Mouse (Mus musculus) CH12.LX (cell line): ENCODE measurements at regions not wholly inside any gene's neighbourhood (a gene's known extent, or its start where the extent isn't known, plus 50 kb on each side); places are given as distances from the start of the nearest gene placed in this dataset.

Experiments
- DNase-seq: peaks from one replicate; pipeline ENCODE4 v3.0.0-alpha.2; 2013; ENCODE audit errors: extremely low read depth
- H3K27ac ChIP-seq: 2 replicates; pipeline ENCODE4 v1.5.1; 2012; ENCODE audit warnings: low read depth, mild to moderate bottlenecking, control low read depth, moderate library complexity; ENCODE audit not compliant: insufficient read depth
- H3K27me3 ChIP-seq: replicated peaks from 2 replicates; pipeline ENCODE3; 2012; ENCODE audit warnings: inconsistent platforms
- H3K36me3 ChIP-seq, 2 experiments: replicated peaks in 1 of 2; 2 replicates each; pipeline versions ENCODE3 to v1.6.1; 2012; ENCODE audit warnings: inconsistent platforms in 1 of 2, low read length in 1 of 2, mild to moderate bottlenecking in 1 of 2, mixed read lengths in 1 of 2, moderate library complexity in 1 of 2; ENCODE audit not compliant: control insufficient read depth in 1 of 2, insufficient read depth in 1 of 2
- H3K4me1 ChIP-seq, 2 experiments: 2 replicates each; pipeline ENCODE4 v1.6.1; 2012; ENCODE audit warnings: inconsistent platforms in 1 of 2, moderate library complexity in 1 of 2; ENCODE audit not compliant: insufficient read depth in 2 of 2, control insufficient read depth in 1 of 2
- H3K4me2 ChIP-seq: 2 replicates; pipeline ENCODE4 v1.6.1; 2012; ENCODE audit warnings: low read depth, mild to moderate bottlenecking, control low read depth; ENCODE audit not compliant: poor library complexity, insufficient read depth, severe bottlenecking
- H3K4me3 ChIP-seq, 3 experiments: fragments of 150-350 bp in 1 of 3; sonication (generic) in 1 of 3; replicated peaks in 1 of 3; 2 replicates each; pipeline versions ENCODE3 to v1.5.1; 2011 to 2012; ENCODE audit warnings: low read depth in 2 of 3, low read length in 2 of 3, mild to moderate bottlenecking in 2 of 3, moderate library complexity in 2 of 3, control low read depth in 1 of 3, improper control_type of control experiment in 1 of 3, inconsistent platforms in 1 of 3, mixed read lengths in 1 of 3; ENCODE audit not compliant: poor library complexity in 1 of 3
- H3K79me2 ChIP-seq: replicated peaks from 2 replicates; pipeline ENCODE4 v1.6.1; 2012; ENCODE audit warnings: mild to moderate bottlenecking, moderate library complexity; ENCODE audit not compliant: control insufficient read depth, poor library complexity, insufficient read depth, severe bottlenecking; ENCODE audit errors: extremely low read depth
- H3K9ac ChIP-seq: 2 replicates; pipeline ENCODE4 v1.6.1; 2012; ENCODE audit warnings: low read depth, mild to moderate bottlenecking, control low read depth, moderate library complexity; ENCODE audit not compliant: insufficient read depth
- H3K9me3 ChIP-seq: replicated peaks from 2 replicates; pipeline ENCODE3; 2012; ENCODE audit warnings: low read length, inconsistent platforms, mixed read lengths
- BHLHE40 ChIP-seq: IDR thresholded peaks from 2 replicates; pipeline ENCODE4 v1.6.1; 2011; ENCODE audit warnings: mild to moderate bottlenecking, low read depth, low read length, improper control_type of control experiment
- CHD1 ChIP-seq: IDR thresholded peaks from 2 replicates; pipeline ENCODE4 v1.6.1; 2012; ENCODE audit warnings: low read depth, low read length, improper control_type of control experiment, inconsistent platforms
- CHD2 ChIP-seq: IDR thresholded peaks from 2 replicates; pipeline ENCODE4 v1.6.1; 2011; ENCODE audit warnings: low read length, improper control_type of control experiment
- CTCF ChIP-seq, 2 experiments: IDR thresholded peaks in 1 of 2; conservative IDR thresholded peaks in 1 of 2; 2 replicates each; pipeline ENCODE4 v1.5.1; 2011 to 2012; ENCODE audit warnings: low read depth in 2 of 2, low read length in 2 of 2, improper control_type of control experiment in 1 of 2, inconsistent platforms in 1 of 2, mild to moderate bottlenecking in 1 of 2, moderate library complexity in 1 of 2
- ELF1 ChIP-seq: IDR thresholded peaks from 2 replicates; pipeline ENCODE4 v1.6.1; 2014; ENCODE audit warnings: low read depth, mild to moderate bottlenecking, inconsistent platforms, low read length, improper control_type of control experiment
- EP300 ChIP-seq: IDR thresholded peaks from 2 replicates; pipeline ENCODE4 v1.6.1; 2011; ENCODE audit warnings: low read length, improper control_type of control experiment
- ETS1 ChIP-seq: conservative IDR thresholded peaks from 2 replicates; pipeline ENCODE4 v1.6.1; 2012; ENCODE audit warnings: low read depth, mild to moderate bottlenecking, inconsistent platforms, low read length, improper control_type of control experiment, moderate library complexity
- GABPA ChIP-seq: IDR thresholded peaks from 2 replicates; pipeline ENCODE4 v1.6.1; 2012; ENCODE audit warnings: low read depth, low read length, improper control_type of control experiment, inconsistent platforms; ENCODE audit not compliant: insufficient replicate concordance
- IRF4 ChIP-seq: IDR thresholded peaks from 2 replicates; pipeline ENCODE4 v1.6.1; 2014; ENCODE audit warnings: low read depth, mild to moderate bottlenecking, inconsistent platforms, low read length, improper control_type of control experiment
- KAT2A ChIP-seq: IDR thresholded peaks from 2 replicates; pipeline ENCODE4 v1.6.1; 2012; ENCODE audit warnings: low read length, improper control_type of control experiment, inconsistent platforms; ENCODE audit not compliant: insufficient replicate concordance
- MAFK ChIP-seq: IDR thresholded peaks from 2 replicates; pipeline ENCODE4 v1.6.1; 2011; ENCODE audit warnings: low read length, improper control_type of control experiment; ENCODE audit not compliant: insufficient replicate concordance
- MAX ChIP-seq: IDR thresholded peaks from 2 replicates; pipeline ENCODE4 v1.6.1; 2011; ENCODE audit warnings: low read length, improper control_type of control experiment
- MAZ ChIP-seq: IDR thresholded peaks from 2 replicates; pipeline ENCODE4 v1.6.1; 2012; ENCODE audit warnings: low read depth, mild to moderate bottlenecking, inconsistent platforms, low read length, improper control_type of control experiment, moderate library complexity
- MEF2A ChIP-seq: IDR thresholded peaks from 2 replicates; pipeline ENCODE4 v1.6.1; 2014; ENCODE audit warnings: low read depth, mild to moderate bottlenecking, inconsistent platforms, low read length, improper control_type of control experiment, borderline replicate concordance
- MXI1 ChIP-seq: IDR thresholded peaks from 2 replicates; pipeline ENCODE4 v1.6.1; 2011; ENCODE audit warnings: mild to moderate bottlenecking, low read depth, low read length, improper control_type of control experiment
- MYC ChIP-seq: IDR thresholded peaks from 2 replicates; pipeline ENCODE4 v1.6.1; 2011; ENCODE audit warnings: low read depth, mild to moderate bottlenecking, improper control_type of control experiment, low read length
- NELFE ChIP-seq: IDR thresholded peaks from 2 replicates; pipeline ENCODE4 v1.6.1; 2011; ENCODE audit warnings: low read depth, low read length, improper control_type of control experiment
- NRF1 ChIP-seq: IDR thresholded peaks from 2 replicates; pipeline ENCODE4 v1.6.1; 2014; ENCODE audit warnings: low read depth, mild to moderate bottlenecking, inconsistent platforms, low read length, improper control_type of control experiment, moderate library complexity
- POLR2AphosphoS2 ChIP-seq: IDR thresholded peaks from 2 replicates; pipeline ENCODE4 v1.6.1; 2011; ENCODE audit warnings: low read depth, low read length, improper control_type of control experiment
- SIN3A ChIP-seq: IDR thresholded peaks from 2 replicates; pipeline ENCODE4 v1.6.1; 2012; ENCODE audit warnings: low read length, improper control_type of control experiment, inconsistent platforms
- SMC3 ChIP-seq: IDR thresholded peaks from 2 replicates; pipeline ENCODE4 v1.6.1; 2011; ENCODE audit warnings: low read depth, low read length, improper control_type of control experiment
- USF1 ChIP-seq: IDR thresholded peaks from 2 replicates; pipeline ENCODE4 v1.6.1; 2014; ENCODE audit warnings: low read depth, mild to moderate bottlenecking, inconsistent platforms, low read length, improper control_type of control experiment
- USF2 ChIP-seq: conservative IDR thresholded peaks from 2 replicates; pipeline ENCODE4 v1.6.1; 2011; ENCODE audit warnings: low read depth, low read length, improper control_type of control experiment
- ZC3H11A ChIP-seq: IDR thresholded peaks from 2 replicates; pipeline ENCODE4 v1.6.1; 2012; ENCODE audit warnings: low read depth, mild to moderate bottlenecking, inconsistent platforms, low read length, improper control_type of control experiment
- ZKSCAN1 ChIP-seq: IDR thresholded peaks from 2 replicates; pipeline ENCODE4 v1.6.1; 2012; ENCODE audit warnings: low read depth, inconsistent platforms, low read length, improper control_type of control experiment, borderline replicate concordance
- dilution Hi-C: fragments of 300-500 bp; cut with MboI; formaldehyde crosslinking; loops from 2 replicates; pipeline ENCODE4 v1.14.3; 2020; ENCODE audit warnings: low sequenced_read_pairs; ENCODE audit not compliant: extremely low pct_unique_long_range_greater_than_20kb, extremely low pct_ligation_motif_present
- in situ Hi-C: fragments of 300-500 bp; cut with MboI; formaldehyde crosslinking; loops from 3 replicates; pipeline ENCODE4 v1.14.3; 2019; ENCODE audit warnings: low sequenced_read_pairs, low pct_ligation_motif_present, low pct_unique_long_range_greater_than_20kb, mixed read lengths

DNA sequence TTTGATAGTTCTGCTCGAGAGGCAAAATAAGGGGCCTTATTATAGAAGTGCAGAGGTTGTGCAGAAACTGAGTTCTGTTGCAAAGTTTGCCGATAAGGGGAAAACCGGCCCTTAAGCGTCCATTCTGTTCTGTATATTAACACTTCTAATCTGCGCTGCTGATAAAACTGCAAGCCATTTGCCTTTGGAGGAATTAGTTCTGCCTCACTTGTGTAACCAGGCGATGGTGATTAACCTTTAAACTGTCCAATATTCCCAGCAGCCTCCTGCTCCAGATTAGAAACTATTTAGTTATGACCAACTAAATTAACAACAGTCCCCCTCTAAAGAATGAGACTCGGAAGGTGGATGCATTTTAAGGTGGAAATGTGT is 86.1 kb upstream of the Six3 start:
- no peak overlapping the region for H3K9ac ChIP-seq
- no peaks in the 10 kb centered on the region for H3K9me3 ChIP-seq
- no peak for DNase-seq
- no peaks in the 10 kb centered on the region for H3K27me3 ChIP-seq
- H3K36me3 ChIP-seq, result no peaks in the 10 kb centered on the region
- in situ Hi-C loops, result no loop called here
- H3K4me1 ChIP-seq, result peaks cover 0 to 3% of the 10 kb centered on the region in 2 experiments; a peak in 2 of 4 replicates
- no peaks in the 10 kb centered on the region for H3K79me2 ChIP-seq
- no peak overlapping the region for H3K4me3 ChIP-seq
- no peak overlapping the region for H3K27ac ChIP-seq
- dilution Hi-C loops, result no loop called here
- no peak overlapping the region for H3K4me2 ChIP-seq
- no peak for TF ChIP-seq BHLHE40
- no peak for TF ChIP-seq CTCF (conservative IDR thresholded peaks at IDR 0.05 in 1 of 2, IDR thresholded peaks at IDR 0.05 in 1 of 2; ENCODE audit: low read depth in 2 of 2, low read length in 2 of 2)
- no peak for TF ChIP-seq USF2
- no peak for TF ChIP-seq MEF2A
- no peak for TF ChIP-seq KAT2A
- TF ChIP-seq ETS1, result no peak
- TF ChIP-seq MAFK, result no peak
- no peak for TF ChIP-seq ZC3H11A
- no peak for TF ChIP-seq CHD1
- TF ChIP-seq NRF1, result no peak
- TF ChIP-seq ZKSCAN1, result no peak
- TF ChIP-seq GABPA, result no peak
- no peak for TF ChIP-seq MYC
- TF ChIP-seq SMC3, result no peak
- no peak for TF ChIP-seq MAZ
- no peak for TF ChIP-seq MAX
- TF ChIP-seq CHD2, result no peak
- no peak for TF ChIP-seq SIN3A

DNA sequence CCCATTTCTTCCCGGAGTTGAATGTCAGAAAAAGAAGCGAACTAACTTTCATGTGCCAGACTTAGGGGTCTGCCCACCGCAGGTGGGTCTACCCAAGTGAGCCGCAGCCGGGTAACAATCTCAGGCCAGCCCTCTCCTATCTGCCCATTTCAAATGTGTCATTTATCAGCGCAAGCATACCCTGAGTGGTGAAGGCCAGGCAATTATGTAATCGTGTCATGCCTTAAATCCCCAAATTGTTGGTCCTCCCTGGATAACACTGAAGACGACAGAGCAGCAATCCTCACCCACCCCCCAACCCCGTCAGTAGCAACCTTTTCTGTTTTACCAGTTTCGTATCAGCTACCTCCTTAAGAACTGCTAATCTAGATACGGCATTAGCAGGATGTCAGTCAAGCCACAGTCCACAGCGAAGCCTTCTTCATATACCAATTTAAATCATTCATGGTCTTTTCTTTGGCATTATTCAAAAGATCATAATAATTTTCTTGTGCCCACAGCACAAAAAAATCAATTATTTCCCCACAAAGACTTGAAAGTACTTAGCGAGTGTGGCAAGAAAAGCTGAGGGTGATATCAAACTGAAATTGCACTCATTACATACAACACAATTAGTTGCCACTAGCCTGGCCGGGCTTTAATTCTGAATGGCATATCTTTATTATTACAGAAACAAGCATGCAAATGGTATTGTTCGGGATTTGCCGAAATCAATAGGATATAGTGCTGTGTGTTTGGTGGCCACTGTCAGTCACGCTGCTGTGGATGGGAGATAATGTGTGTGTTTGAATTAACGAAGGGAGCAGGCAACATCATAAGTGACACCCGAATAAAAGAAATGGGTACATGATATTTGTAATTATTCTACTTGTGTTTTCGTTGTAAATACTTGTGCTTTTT is 85.1 kb upstream of the Six3 start:
- in situ Hi-C loops (no loop called here), dilution Hi-C loops (no loop called here)
- no peaks in the 10 kb centered on the region for H3K79me2 ChIP-seq
- TF ChIP-seq MXI1, result no peak
- TF ChIP-seq ZC3H11A, result no peak
- no peak for TF ChIP-seq EP300
- TF ChIP-seq NELFE, result no peak
- no peak for TF ChIP-seq ELF1
- TF ChIP-seq MAFK, result no peak
- TF ChIP-seq POLR2AphosphoS2, result no peak
- TF ChIP-seq IRF4, result no peak
- TF ChIP-seq USF1, result no peak
- no peak for TF ChIP-seq MEF2A
- no peak overlapping the region for H3K4me2 ChIP-seq
- H3K27ac ChIP-seq, result no peak overlapping the region
- no peak for DNase-seq
- H3K4me1 ChIP-seq, result peaks cover 0 to 3% of the 10 kb centered on the region in 2 experiments; a peak in 2 of 4 replicates
- no peak overlapping the region for H3K9ac ChIP-seq
- H3K27me3 ChIP-seq, result no peaks in the 10 kb centered on the region
- H3K9me3 ChIP-seq, result no peaks in the 10 kb centered on the region
- no peaks in the 10 kb centered on the region for H3K36me3 ChIP-seq
- no peak overlapping the region for H3K4me3 ChIP-seq
